8 mouse cellular contexts compared by ENCODE assay signal in genomic region chr7:78658026-78658425, GRCm38 (mm10).
DNase-seq lines count a peak whose midpoint lies in the region.

No protein-coding gene starts in this region.

- intact Hi-C loops in heart, postnatal 36 days (cut with DNase I) = no loop called here

- peak; percentile 11 for DNase-seq in embryo, embryonic 10 days (ENCODE audit: low spot score)
- no peak for DNase-seq in embryo, embryonic 9.5 days (ENCODE audit: extremely low spot score)
- peak; percentile 66 for DNase-seq in 3T3-L1 (ENCODE audit: low read depth, low spot score)
- peak; percentile 80 to 81 for DNase-seq in cerebellum, postnatal 10 days
- DNase-seq in heart, postnatal 36 days = peak; percentile 40 to 50
- peak; percentile 19 for DNase-seq in ovary, postnatal 14 days (ENCODE audit: low spot score)
- no peak for DNase-seq in urinary bladder, adult 2 months (ENCODE audit: low spot score)
- DNase-seq in layer of hippocampus, postnatal 14 days (ENCODE audit: low spot score in 2 of 2) = no peak

Comparison
In these comparisons a context has a peak if more than half of its experiments do, and no peak if none do; other contexts are left out.
1. DNase-seq: peak in embryo, embryonic 10 days (single experiment), 3T3-L1 (single experiment), cerebellum, postnatal 10 days (2 of 2), heart, postnatal 36 days (2 of 2) and ovary, postnatal 14 days (single experiment); none in embryo, embryonic 9.5 days (single experiment), urinary bladder, adult 2 months (single experiment) and layer of hippocampus, postnatal 14 days (0 of 2).